Mouse (Mus musculus) heart, adult 2 months (tissue): ENCODE data around the gene Stard13.

Experiments used
- CTCF ChIP-seq: fragments of 200-600 bp; IDR thresholded peaks from 2 replicates; pipeline ENCODE4 v1.8.1; 2022; ENCODE audit warnings: antibody characterized with exemption, mild to moderate bottlenecking, moderate library complexity
- EP300 ChIP-seq: fragments of 200-500 bp; IDR thresholded peaks from 2 replicates; pipeline ENCODE4 v1.6.1; 2011; ENCODE audit warnings: low read depth, low read length, control low read depth; ENCODE audit not compliant: insufficient read depth
- POLR2A ChIP-seq: fragments of 200-500 bp; IDR thresholded peaks from 2 replicates; pipeline ENCODE4 v1.6.1; 2011; ENCODE audit warnings: mild to moderate bottlenecking, low read depth, low read length, control low read depth; ENCODE audit not compliant: insufficient read depth

GRCm38 (mm10) chr5:151106841-151107240 lies 126.8 kb downstream of the Stard13 start:
- TF ChIP-seq EP300: no peak
- no peak for TF ChIP-seq CTCF
- no peak for TF ChIP-seq POLR2A
